Mouse (Mus musculus): Measurements from ENCODE around the gene Enho.

GRCm38 (mm10) chr4:41679291-41679690 lies 39.2 kb upstream of the Enho start:
- TF ChIP-seq POLR2A (IDR thresholded peaks at IDR 0.05; ENCODE audit: low read depth, low read length) (no peak), CTCF (IDR thresholded peaks at IDR 0.05; ENCODE audit: borderline replicate concordance, insufficient read depth, low read length) (no peak)
